Mouse (Mus musculus) v-Abl transformed pro-B cells (cell line): ENCODE results near the gene Dennd5b.

Experiments used
- in situ Hi-C, 2 experiments: fragments of 400-800 bp; cut with MboI; formaldehyde crosslinking; loops; one replicate each; pipeline ENCODE4 v1.15.1; 2025; ENCODE audit not compliant: unreplicated experiment in 2 of 2

Gene Dennd5b

DNA sequence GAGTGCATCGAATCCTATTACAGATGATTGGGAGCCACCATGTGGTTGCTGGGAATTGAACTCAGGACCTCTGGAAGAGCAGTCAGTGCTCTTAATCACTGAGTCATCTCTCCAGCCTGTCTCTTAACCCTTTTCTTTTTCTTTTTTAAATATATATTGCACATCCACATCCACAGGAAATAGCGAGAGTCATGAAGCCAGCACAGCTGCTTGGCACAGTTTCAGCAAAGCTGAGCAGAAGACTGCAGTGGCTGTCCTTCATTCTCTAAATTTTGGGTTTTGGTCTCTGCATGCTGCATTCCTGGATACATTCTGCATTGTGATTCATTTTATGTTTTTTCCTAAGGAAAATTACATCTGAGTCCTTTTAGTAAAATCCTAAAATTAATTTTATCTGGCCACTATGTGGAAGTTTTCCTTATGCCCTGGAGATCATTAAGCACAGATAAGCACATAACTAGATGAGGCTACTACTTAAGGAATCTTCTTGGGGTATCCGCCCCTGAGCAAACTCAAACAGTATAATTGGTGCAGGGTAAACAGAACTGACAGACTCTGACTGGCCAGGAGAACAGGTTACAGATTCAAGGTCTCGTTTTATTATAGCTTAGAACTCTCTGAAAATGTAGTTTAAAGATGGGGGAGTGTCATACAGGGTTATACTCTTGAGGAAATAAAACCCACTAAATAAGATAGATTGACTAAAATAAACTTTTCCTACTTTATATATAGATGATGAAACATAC lies 50.3 kb downstream of the Dennd5b start:
- in situ Hi-C loops, result no loop called here

DNA sequence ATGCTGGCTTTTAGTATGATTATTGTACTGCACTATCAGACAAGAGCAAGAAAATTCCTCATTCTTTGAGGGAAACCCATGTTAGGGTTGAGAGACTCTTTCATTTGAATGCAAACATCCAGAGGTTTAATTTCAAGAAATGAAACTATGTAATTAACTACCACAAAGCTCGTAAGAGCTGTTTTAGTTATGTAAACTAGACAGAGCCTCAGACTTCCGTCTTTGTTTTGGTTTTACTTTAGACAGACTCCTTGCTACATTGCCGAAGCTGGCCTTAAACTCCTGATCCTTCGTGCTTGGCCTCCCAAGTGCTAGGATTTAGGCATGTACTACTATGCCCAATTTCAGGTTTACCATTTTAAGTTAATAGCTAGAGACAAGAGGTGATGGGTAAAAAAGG lies 61.4 kb downstream of the Dennd5b start:
- in situ Hi-C loops, result no loop called here

DNA sequence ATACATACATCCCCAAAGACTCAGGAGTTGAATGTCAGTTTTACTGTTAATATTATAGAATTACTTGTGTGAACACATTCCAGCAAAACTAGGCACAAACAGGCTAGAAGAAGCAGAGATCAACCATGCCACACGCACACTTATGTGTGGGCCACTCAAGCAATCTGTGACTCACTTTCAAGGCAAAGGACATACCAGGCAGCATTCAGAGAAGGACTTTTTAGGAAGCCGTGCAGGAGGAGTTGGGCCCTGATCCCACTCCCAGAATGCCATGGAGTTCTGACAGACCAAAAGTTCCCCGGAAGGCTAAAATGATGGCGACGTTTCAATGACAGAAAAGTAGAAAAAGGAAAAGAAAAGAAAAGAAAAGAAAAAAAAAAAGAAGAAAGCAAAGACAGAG lies 69.3 kb downstream of the Dennd5b start:
- in situ Hi-C loops, result no loop called here

DNA sequence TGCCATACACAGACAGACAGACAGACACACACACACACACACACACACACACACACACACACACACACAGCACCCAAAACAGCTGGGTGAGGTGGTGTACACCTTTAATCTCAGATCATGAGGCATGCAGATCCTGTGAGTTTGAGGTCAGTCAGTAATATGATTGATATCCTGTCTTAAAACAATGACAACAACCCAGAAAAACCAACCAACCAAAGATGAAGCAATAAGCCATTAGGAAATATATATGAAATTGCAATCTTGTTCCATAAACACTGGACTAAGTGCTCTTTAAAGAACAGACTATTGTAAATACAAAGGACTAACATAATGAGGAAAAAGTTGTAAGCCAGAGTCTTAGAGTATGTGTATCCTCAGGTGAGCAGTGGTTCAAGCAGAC lies 70.1 kb downstream of the Dennd5b start:
- in situ Hi-C loops, result no loop called here

DNA sequence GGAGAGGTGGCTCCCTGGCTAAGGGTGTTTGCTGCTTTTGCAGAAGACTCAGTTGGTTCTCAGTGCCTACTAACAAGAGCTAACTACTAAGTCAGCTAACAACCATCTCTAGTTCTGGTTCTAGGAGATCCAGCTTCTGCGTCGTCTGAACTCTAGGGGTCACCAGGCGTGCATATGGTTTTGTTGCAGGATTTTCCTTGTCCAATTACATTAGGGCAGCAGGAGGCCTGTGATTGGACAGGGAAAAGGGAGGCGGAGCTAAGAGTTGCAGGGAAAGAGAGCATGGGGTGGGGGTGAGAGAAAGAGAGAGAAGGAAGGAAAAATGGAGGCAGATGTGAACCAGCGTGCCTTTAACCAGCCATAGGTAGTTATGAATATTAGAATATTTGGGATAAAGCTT lies 83.0 kb downstream of the Dennd5b start:
- in situ Hi-C loops, result no loop called here

DNA sequence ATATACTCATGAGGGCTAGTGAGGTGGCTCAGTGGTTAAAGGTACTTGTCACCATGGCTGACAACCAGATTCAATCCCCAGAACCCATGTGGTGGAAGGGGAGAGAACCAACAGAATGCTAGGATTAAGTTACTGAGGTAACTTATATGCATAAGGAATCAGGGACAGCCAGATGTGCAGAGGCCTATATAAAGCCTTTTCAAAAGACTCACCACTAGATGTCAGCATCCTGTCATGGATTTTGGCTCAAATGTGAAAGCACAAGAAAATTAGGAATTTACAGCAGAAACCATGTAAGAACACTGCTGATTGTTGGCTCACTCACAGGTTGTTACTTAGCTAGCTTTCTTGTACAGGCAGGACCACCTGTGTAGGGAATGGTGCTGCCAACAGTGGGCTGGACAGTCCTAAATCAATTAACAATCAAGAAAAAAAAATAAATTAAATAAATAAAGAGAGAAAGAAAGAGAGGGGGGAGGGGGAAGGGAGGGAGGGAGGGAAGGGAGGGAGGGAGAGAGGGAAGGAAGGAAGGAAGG lies 90.6 kb downstream of the Dennd5b start:
- in situ Hi-C loops, result loop anchor here in 1 of 2 experiments (5.0 kb wide), 2 partner anchors 46 to 106 kb away; no protein-coding TSS in a partner anchor

DNA sequence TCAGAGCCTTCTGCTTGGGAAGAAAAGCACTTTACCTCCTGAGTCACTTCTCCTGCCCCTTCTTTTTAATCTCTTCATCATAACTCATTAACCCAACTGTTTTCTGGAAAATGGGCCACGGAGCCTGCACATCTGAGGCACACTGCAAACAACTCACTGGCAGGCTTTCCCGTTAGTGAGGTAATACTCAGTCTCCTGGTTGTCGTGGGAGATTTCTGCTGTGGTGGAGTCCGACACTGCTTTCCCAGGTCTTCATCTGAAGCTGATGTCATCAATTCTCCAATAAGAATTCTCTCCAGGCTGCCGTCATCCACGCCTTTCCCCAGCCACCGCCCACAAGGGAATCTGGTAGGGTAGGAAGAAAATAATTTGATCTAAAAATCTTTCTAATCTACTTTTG lies 96.5 kb downstream of the Dennd5b start:
- in situ Hi-C loops, result loop anchor here in 1 of 2 experiments (5.0 to 10.0 kb wide), 2 partner anchors 112 to 810 kb away; no protein-coding TSS in a partner anchor

DNA sequence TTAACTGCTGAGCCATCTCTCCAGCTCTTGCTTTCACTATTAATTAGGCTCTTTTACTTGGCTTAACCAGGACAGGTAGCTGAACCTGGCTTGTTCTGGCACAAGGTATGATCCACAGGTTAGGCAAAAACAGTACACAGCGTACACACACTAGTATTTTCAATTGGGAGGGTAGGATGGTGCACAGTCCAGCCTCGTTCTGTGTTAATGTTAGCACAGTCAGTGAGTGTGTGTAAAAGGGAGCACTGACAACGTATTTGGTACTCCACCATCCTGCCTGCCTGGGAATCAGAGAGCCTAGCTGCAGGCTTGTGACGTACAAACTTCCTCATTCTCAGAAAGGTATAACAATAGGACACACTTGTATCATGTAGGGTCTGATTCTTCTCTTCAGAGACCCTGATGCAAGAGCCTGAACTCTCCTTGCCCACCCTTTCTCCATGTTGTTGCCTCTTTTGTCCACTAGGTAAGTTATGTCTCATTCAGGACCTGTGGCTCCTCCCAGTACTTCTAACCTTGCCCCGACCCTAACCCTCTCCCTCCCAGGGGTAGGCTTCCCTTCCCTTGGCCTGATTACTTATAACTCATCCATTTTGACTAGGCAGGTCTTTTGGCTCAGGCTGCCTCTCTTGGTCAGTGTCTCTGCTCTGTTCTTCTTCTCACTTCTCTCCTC lies 107.0 kb downstream of the Dennd5b start:
- in situ Hi-C loops, result loop anchor here (5.0 kb wide), 1 partner anchor 52 kb away; no protein-coding TSS in a partner anchor

DNA sequence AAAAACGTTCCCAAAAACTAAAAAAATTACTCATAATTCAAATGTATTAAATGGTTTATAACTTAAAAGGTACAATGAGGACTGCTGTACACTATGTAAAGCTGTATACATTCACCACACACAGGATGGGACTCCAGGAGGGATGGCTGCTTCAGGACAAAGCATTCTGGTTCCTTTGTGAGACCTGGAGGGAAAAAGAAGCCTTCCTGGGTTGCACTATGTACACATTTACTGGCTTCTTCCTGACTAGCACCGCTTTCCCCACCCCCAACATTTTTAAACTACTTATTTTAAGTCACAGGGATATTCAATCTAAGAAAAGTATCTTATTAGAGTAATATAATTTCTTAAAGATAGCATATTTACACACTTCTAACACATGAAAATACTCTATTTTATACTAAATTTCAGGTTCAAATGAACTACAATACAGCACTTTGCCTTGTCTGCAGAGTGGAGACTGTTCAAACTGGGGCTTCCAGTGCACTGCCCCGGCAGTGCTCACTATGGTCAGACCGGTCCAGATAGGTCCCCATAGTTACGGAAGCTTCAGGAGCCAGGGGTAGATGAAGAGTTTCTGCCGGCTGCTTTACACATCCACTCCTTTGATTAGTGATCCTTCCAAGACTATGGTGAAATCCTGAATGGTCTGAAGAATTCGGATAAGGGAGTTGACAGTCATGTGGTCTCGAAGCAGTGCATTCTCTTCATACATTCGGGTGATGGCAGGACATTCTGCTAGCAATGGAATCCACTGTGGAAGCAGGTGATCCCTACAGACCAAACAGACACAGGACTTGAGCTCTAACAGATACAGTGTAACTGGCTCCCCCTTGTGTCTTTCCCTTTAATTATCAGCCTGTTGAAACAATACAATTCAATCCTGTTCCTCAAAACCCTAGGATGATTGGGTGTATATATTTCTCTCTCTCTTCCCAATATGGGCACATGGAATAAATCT lies 108.1 kb downstream of the Dennd5b start:
- in situ Hi-C loops, result loop anchor here (5.0 kb wide), 1 partner anchor 51 kb away; no protein-coding TSS in a partner anchor

DNA sequence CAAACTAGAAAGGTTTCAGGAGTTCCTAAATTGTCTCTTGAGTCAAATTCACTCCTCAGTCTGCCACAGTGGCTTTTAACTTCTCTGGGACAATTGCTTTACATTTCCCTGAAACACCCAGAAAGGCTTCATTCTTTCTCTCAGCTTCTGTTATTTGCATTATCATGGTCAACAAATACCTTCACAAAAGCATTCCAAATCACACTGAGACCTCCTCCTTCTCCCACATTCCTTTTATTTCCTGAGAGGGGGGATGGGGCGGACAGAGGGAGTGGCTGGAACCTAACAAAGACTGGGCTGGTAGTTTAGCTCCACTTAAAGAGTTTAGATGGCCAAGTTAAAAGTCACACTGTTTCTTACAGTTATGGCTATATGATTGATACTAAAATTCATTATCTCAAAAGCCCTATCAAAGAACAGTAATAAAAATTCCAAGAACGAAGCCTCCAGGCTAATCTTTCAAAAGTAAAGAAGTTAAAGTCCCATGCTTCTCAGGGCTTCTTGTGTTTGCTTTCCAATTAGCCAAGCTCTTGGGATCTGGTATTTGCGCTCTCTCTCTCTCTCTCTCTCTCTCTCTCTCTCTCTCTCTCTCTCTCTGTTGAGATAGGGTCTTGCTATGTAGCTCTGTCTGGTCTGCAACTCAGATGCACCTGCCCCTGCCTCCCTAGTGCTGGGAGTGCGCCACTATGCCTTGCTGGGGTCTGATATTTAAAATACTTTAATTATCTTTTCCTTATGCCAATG lies 108.9 kb downstream of the Dennd5b start:
- in situ Hi-C loops, result loop anchor here (5.0 kb wide), 1 partner anchor 50 kb away; no protein-coding TSS in a partner anchor

DNA sequence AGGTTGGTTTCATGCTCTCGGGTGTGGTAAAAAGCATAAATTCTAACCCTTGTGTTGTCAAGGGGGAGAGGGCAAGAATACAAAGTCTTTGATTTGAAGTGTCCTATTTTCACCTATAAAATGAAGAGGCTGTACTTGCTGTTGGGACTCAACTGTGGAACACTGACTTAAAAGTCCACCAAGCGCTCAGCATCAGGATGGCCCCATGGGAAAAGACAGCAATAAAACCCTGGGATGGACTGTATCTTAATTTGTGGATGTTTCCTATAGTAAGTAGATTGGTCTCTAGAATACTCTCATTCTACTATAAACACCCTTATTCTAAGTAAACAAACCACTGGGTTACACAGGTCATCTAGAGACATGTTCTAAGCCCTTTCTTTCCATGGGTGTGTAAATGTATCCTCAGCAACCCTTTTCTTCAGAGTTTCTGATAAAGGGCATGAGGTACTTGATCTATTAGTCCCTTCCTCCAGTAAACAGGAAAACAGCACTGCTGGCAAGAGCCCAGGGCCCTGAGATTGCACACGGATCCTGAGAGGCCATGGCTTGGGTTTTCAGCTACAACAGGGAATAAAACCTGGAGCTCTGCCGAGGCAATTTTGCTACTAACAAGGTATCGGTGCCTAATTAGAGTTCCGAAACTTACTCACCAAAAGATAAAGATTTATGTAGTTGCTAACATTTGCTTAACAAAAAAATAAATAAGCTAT lies 109.7 kb downstream of the Dennd5b start:
- in situ Hi-C loops, result loop anchor here (5.0 kb wide), 1 partner anchor 50 kb away; no protein-coding TSS in a partner anchor

DNA sequence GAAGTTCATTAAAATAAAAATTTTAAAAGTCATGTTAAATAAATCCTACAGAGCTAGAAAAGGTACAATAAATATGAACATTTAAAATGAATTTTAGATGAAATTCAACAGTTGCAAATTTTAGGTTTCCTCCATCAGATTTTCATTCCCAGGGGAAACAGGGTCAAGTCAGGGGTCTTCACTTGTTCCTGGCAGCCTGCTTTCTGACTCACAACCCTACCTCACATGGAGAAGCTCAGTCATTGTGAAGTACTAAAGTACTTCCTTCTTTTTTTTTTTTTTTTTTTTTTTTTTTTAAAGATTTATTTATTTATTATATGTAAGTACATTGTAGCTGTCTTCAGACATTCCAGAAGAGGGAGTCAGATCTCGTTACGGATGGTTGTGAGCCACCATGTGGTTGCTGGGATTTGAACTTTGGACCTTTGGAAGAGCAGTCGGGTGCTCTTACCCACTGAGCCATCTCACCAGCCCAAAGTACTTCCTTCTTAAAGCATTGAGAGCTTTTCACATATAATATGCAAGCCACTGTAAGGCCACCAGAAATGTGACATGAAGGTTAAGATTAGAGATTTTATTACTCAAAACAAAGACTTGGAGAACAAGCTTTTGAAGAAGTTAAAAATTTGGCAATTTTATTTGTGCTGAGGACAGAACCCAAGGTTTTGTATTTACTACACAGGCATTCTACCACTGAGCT lies 111.5 kb downstream of the Dennd5b start:
- in situ Hi-C loops, result loop anchor here (5.0 kb wide), 1 partner anchor 48 kb away; no protein-coding TSS in a partner anchor

DNA sequence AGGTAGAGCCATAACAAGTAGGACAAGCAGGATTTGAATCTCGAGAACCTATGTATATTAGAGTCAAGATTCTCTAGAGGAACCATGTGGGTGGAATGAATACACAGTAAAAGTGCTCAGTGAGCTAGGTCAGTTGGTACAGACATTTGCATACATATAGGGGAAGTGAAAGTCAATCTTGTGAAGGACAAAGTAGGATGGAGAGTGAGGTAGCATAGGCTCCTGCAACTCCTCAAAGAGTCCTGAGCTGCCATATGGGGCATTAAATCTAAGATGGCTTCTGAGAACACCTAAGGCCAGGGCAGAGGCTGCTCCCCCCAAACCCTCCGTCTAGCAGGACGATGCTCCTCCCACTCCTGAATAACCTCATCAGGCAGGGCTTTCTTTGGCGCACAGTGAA lies 115.5 kb downstream of the Dennd5b start:
- in situ Hi-C loops, result no loop called here

DNA sequence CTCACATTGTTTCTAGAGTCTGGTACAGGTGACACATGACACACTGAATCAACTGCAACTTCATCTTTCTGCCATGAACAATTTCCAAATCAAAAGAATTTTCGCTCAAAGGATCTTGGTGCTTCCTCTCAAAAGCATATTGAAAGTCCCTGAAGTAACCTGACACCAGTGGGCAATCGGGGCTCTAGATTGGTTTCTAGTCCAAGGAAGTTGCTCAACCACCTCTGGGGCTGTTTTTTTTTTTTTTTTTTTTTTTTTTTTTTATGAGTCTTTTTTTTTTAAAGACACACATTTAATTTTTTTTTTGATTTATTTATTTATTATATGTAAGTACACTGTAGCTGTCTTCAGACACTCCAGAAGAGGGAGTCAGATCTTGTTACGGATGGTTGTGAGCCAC lies 121.0 kb downstream of the Dennd5b start:
- in situ Hi-C loops, result no loop called here

DNA sequence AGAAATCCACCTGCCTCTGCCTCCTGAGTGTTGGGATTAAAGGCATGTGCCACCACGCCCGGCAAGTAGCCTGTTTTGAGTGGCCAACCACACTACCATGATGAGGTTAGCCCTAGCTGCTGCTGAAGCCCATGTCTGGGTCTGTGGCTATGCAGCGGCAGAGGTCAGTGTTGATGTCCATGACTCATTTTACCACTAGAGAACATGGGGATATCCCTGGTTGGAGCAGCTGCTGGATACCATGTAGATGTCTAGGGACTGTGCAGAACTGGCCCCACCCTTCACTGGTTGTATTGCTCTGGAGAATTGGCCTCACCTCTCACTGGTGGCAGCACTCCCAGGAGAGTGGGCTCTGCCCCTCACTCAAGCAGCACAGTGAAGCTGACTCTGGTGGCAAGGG lies 126.4 kb downstream of the Dennd5b start:
- in situ Hi-C loops, result no loop called here

DNA sequence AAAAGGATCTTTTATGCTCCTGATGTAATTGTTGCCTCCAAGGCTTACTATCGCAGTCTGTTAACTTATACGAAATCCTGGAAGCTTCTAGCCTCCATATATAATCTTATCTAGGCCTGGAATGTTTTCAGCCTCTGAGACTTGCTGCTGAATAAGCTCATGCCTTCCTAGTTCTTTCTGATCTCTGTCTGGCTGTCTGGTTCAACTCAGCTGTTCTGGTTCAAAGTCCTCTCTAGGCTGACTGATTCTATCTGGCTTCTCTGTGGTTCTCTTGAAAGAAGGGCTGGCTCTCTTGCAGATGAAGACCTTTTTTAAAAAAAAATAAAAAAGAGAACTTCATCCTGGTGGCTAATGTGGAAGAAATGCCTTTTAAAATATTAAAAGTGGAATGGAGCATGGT lies 128.6 kb downstream of the Dennd5b start:
- in situ Hi-C loops, result no loop called here

DNA sequence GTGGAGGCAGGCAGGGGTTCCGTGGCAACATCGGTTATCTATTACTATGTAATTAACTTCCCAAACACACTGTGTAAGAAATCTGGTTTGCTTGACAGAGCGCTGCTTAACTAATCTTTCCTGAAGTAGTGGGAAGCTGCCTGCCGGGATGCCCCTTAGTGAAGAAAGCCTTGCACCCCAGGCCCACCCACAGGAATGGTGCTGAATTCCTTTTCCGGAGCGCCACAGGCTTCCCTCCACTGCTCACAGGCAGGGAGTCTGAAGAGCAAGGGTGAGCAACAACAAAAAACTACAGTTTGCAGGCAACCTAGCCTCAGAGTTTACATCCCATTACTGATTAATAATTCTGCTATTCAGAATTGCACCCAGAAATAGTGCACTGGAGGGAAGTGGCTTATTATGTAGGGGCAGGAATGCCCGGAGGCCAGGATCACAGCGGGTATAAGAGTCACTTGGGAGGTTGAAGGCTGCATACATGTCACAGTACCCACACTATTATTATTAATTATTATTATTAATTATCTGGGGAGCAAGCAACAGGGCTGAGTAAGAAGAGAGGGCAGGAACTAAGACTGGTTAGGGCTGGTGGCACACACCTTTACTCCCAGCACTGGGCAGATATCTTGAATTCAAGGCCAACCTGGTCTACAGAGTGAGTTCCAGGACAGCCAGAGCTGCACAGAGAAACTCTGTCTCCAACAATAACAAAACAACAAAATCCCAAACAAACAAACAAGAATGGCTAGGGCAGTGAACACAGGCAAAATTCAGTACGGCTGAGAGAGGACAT lies 129.2 kb downstream of the Dennd5b start:
- in situ Hi-C loops, result no loop called here
